Mouse (Mus musculus): ENCODE results near the gene Nim1k.
"Not testable (repeated sequence)": the region's sequence is repeated elsewhere in the genome, so short reads cannot be mapped to it uniquely, and the experiment has no call there.

Nim1k gene

GRCm38 (mm10) chr13:119727608-119728387, 27.9 kb downstream of the Nim1k start:
- DNase-seq, result no peak

GRCm38 (mm10) chr13:119724541-119724940, 31.1 kb downstream of the Nim1k start:
- DNase-seq, result no peak

GRCm38 (mm10) chr13:119723368-119723767, 32.3 kb downstream of the Nim1k start:
- no peak for DNase-seq

GRCm38 (mm10) chr13:119722447-119722846, 33.2 kb downstream of the Nim1k start:
- no peak for DNase-seq

GRCm38 (mm10) chr13:119716105-119716504, 39.6 kb downstream of the Nim1k start:
- DNase-seq, result no peak

- no peak for DNase-seq
Observed at GRCm38 (mm10) chr13:119713821-119714220, 41.9 kb downstream of the Nim1k start.

GRCm38 (mm10) chr13:119713107-119713787, 42.4 kb downstream of the Nim1k start:
- no peak for DNase-seq

GRCm38 (mm10) chr13:119712463-119712862, 43.2 kb downstream of the Nim1k start:
- no peak for DNase-seq

- DNase-seq, result no peak
Observed at GRCm38 (mm10) chr13:119710268-119710610, 45.4 kb downstream of the Nim1k start.

GRCm38 (mm10) chr13:119709388-119710267, 46.1 kb downstream of the Nim1k start:
- DNase-seq, result peak; percentile 17

GRCm38 (mm10) chr13:119708941-119709340, 46.7 kb downstream of the Nim1k start:
- no peak for DNase-seq

GRCm38 (mm10) chr13:119707906-119708305, 47.8 kb downstream of the Nim1k start:
- no peak for DNase-seq

- peak; percentile 21 for DNase-seq
Observed at GRCm38 (mm10) chr13:119706953-119707352, 48.7 kb downstream of the Nim1k start.

- DNase-seq, result not testable (repeated sequence)
Observed at GRCm38 (mm10) chr13:119706278-119706880, 49.3 kb downstream of the Nim1k start.

- no peak for DNase-seq
Observed at GRCm38 (mm10) chr13:119704280-119704679, 51.4 kb downstream of the Nim1k start.

GRCm38 (mm10) chr13:119698436-119698835, 57.2 kb downstream of the Nim1k start:
- DNase-seq, result no peak

- DNase-seq, result no peak
Observed at GRCm38 (mm10) chr13:119696496-119696895, 59.2 kb downstream of the Nim1k start.

- no peak for DNase-seq
Observed at GRCm38 (mm10) chr13:119695676-119696075, 60.0 kb downstream of the Nim1k start.

GRCm38 (mm10) chr13:119691958-119692357, 63.7 kb downstream of the Nim1k start:
- DNase-seq, result not testable (repeated sequence)

- DNase-seq, result peak; percentile 80
Observed at GRCm38 (mm10) chr13:119690876-119691620, 64.6 kb downstream of the Nim1k start.

GRCm38 (mm10) chr13:119690039-119690728, 65.5 kb downstream of the Nim1k start, which contains the start of gene Hmgcs1:
Gene Hmgcs1 (plus strand): TSS chr13:119690379.
- peak; percentile 100 for DNase-seq

- DNase-seq, result no peak
Observed at GRCm38 (mm10) chr13:119689709-119690038, 66.0 kb downstream of the Nim1k start.

Data from kidney, postnatal 10 days (tissue).